Mouse (Mus musculus): Measurements from ENCODE around the gene Aplp2. TPM values are rescaled to one million over a fixed set of nuclear protein-coding genes. Genes with fewer than 3 reads are reported as not detected.

Aplp2 gene
- polyA plus RNA-seq, 1 experiment from 2014 or later = 326 TPM

GRCm38 (mm10) chr9:31129956-31130355 lies 81.7 kb downstream of the Aplp2 start:
- H3K36me3 ChIP-seq (ENCODE audit: control insufficient read depth, insufficient read depth, low read length) = no peaks in the 10 kb centered on the region

GRCm38 (mm10) chr9:31127876-31128465 lies 83.6 kb downstream of the Aplp2 start:
- WGBS = 70% methylated on average over 12 of the region's 12 CpGs
- H3K27ac ChIP-seq (ENCODE audit: low read length) = no peak overlapping the region
- no peaks in the 10 kb centered on the region for H3K36me3 ChIP-seq (ENCODE audit: control insufficient read depth, insufficient read depth, low read length)
- no peak overlapping the region for H3K4me3 ChIP-seq (replicated peaks; ENCODE audit: low read length)
- no peak overlapping the region for H3K9ac ChIP-seq (ENCODE audit: low read length)
- no peak for ATAC-seq (ENCODE audit: insufficient read depth, low FRiP score)
- peaks cover 24% of the 10 kb centered on the region for H3K4me1 ChIP-seq (ENCODE audit: control insufficient read depth, insufficient read depth, low read length)
- no peaks in the 10 kb centered on the region for H3K9me3 ChIP-seq (replicated peaks; ENCODE audit: control insufficient read depth, low read length)
- H3K4me2 ChIP-seq (ENCODE audit: low read depth, low read length) = no peak overlapping the region
- H3K27me3 ChIP-seq (ENCODE audit: control insufficient read depth, insufficient read depth, low read length) = peaks cover 8% of the 10 kb centered on the region; the same call in 1 of the 2 replicates

More at GRCm38 (mm10) chr9:31129956-31130355, 81.7 kb downstream of the Aplp2 start:
- ATAC-seq (ENCODE audit: insufficient read depth, low FRiP score) = no peak
- peak overlapping the region; percentile 57 for H3K4me2 ChIP-seq (ENCODE audit: low read depth, low read length)
- 36% methylated on average over 8 of the region's 8 CpGs for WGBS
- no peaks in the 10 kb centered on the region for H3K9me3 ChIP-seq (replicated peaks; ENCODE audit: control insufficient read depth, low read length)
- peak overlapping the region; percentile 76 for H3K9ac ChIP-seq (ENCODE audit: low read length)
- peak overlapping the region; percentile 54 for H3K4me3 ChIP-seq (replicated peaks; ENCODE audit: low read length)
- H3K27me3 ChIP-seq (ENCODE audit: control insufficient read depth, insufficient read depth, low read length) = peaks cover 8% of the 10 kb centered on the region; the same call in 1 of the 2 replicates
- peaks cover 24% of the 10 kb centered on the region for H3K4me1 ChIP-seq (ENCODE audit: control insufficient read depth, insufficient read depth, low read length)
- no peak overlapping the region for H3K27ac ChIP-seq (ENCODE audit: low read length)

- Histone ChIP-seq H3K36me3 (ENCODE audit: control insufficient read depth, insufficient read depth, low read length) (no peaks in the 10 kb centered on the region), H3K9me3 (replicated peaks; ENCODE audit: control insufficient read depth, low read length) (no peaks in the 10 kb centered on the region), H3K9ac (ENCODE audit: low read length) (no peak overlapping the region), H3K4me1 (ENCODE audit: control insufficient read depth, insufficient read depth, low read length) (peaks cover 19% of the 10 kb centered on the region), H3K27ac (ENCODE audit: low read length) (no peak overlapping the region), H3K27me3 (ENCODE audit: control insufficient read depth, insufficient read depth, low read length) (peaks cover 8% of the 10 kb centered on the region; the same call in 1 of the 2 replicates), H3K4me2 (ENCODE audit: low read depth, low read length) (no peak overlapping the region), H3K4me3 (replicated peaks; ENCODE audit: low read length) (no peak overlapping the region)
- WGBS = 76% methylated on average over 7 of the region's 7 CpGs
- no peak for ATAC-seq (ENCODE audit: insufficient read depth, low FRiP score)
Measured at GRCm38 (mm10) chr9:31126079-31126478, 85.5 kb downstream of the Aplp2 start.

- Histone ChIP-seq H3K4me1 (ENCODE audit: control insufficient read depth, insufficient read depth, low read length) (peaks cover 14% of the 10 kb centered on the region; the same call in 1 of the 2 replicates), H3K4me2 (ENCODE audit: low read depth, low read length) (no peak overlapping the region), H3K27me3 (ENCODE audit: control insufficient read depth, insufficient read depth, low read length) (no peaks in the 10 kb centered on the region), H3K9ac (ENCODE audit: low read length) (no peak overlapping the region), H3K4me3 (replicated peaks; ENCODE audit: low read length) (no peak overlapping the region), H3K9me3 (replicated peaks; ENCODE audit: control insufficient read depth, low read length) (no peaks in the 10 kb centered on the region), H3K36me3 (ENCODE audit: control insufficient read depth, insufficient read depth, low read length) (no peaks in the 10 kb centered on the region), H3K27ac (ENCODE audit: low read length) (no peak overlapping the region; the same call in 1 of the 2 replicates)
- 54% methylated on average over 13 of the region's 13 CpGs for WGBS
- ATAC-seq (ENCODE audit: insufficient read depth, low FRiP score) = no peak
Measured at GRCm38 (mm10) chr9:31122464-31123030, 89.1 kb downstream of the Aplp2 start.

- H3K27ac ChIP-seq (ENCODE audit: low read length) = peak overlapping the region; percentile 36
- peaks cover 14% of the 10 kb centered on the region; the same call in 1 of the 2 replicates for H3K4me1 ChIP-seq (ENCODE audit: control insufficient read depth, insufficient read depth, low read length)
- 47% methylated on average over 4 of the region's 4 CpGs for WGBS
- H3K4me3 ChIP-seq (replicated peaks; ENCODE audit: low read length) = no peak overlapping the region
- ATAC-seq (ENCODE audit: insufficient read depth, low FRiP score) = peak; percentile 48; the same call in 1 of the 2 replicates
- no peak overlapping the region for H3K4me2 ChIP-seq (ENCODE audit: low read depth, low read length)
- no peaks in the 10 kb centered on the region for H3K36me3 ChIP-seq (ENCODE audit: control insufficient read depth, insufficient read depth, low read length)
- H3K27me3 ChIP-seq (ENCODE audit: control insufficient read depth, insufficient read depth, low read length) = no peaks in the 10 kb centered on the region
- no peak overlapping the region for H3K9ac ChIP-seq (ENCODE audit: low read length)
- H3K9me3 ChIP-seq (replicated peaks; ENCODE audit: control insufficient read depth, low read length) = no peaks in the 10 kb centered on the region
Measured at GRCm38 (mm10) chr9:31120533-31120915, 91.1 kb downstream of the Aplp2 start.

- Histone ChIP-seq H3K27ac (ENCODE audit: low read length) (peak overlapping the region; percentile 57), H3K4me2 (ENCODE audit: low read depth, low read length) (0 out of 2 replicates have a peak overlapping the region, but pooled peaks have one; percentile 15), H3K4me3 (replicated peaks; ENCODE audit: low read length) (no peak overlapping the region), H3K9me3 (replicated peaks; ENCODE audit: control insufficient read depth, low read length) (no peaks in the 10 kb centered on the region), H3K4me1 (ENCODE audit: control insufficient read depth, insufficient read depth, low read length) (peaks cover 14% of the 10 kb centered on the region; the same call in 1 of the 2 replicates), H3K9ac (ENCODE audit: low read length) (no peak overlapping the region), H3K36me3 (ENCODE audit: control insufficient read depth, insufficient read depth, low read length) (no peaks in the 10 kb centered on the region), H3K27me3 (ENCODE audit: control insufficient read depth, insufficient read depth, low read length) (no peaks in the 10 kb centered on the region)
- ATAC-seq (ENCODE audit: insufficient read depth, low FRiP score) = peak; percentile 7; the same call in 1 of the 2 replicates
- 45% methylated on average over 11 of the region's 11 CpGs for WGBS
Measured at GRCm38 (mm10) chr9:31119882-31120532, 91.6 kb downstream of the Aplp2 start.

GRCm38 (mm10) chr9:31119405-31119804 lies 92.2 kb downstream of the Aplp2 start:
- WGBS = 63% methylated on average over 5 of the region's 5 CpGs
- H3K27ac ChIP-seq (ENCODE audit: low read length) = 0 out of 2 replicates have a peak overlapping the region, but pooled peaks have one; percentile 18
- H3K9me3 ChIP-seq (replicated peaks; ENCODE audit: control insufficient read depth, low read length) = no peaks in the 10 kb centered on the region
- H3K9ac ChIP-seq (ENCODE audit: low read length) = no peak overlapping the region
- H3K4me1 ChIP-seq (ENCODE audit: control insufficient read depth, insufficient read depth, low read length) = peaks cover 14% of the 10 kb centered on the region; the same call in 1 of the 2 replicates
- ATAC-seq (ENCODE audit: insufficient read depth, low FRiP score) = no peak
- H3K4me3 ChIP-seq (replicated peaks; ENCODE audit: low read length) = no peak overlapping the region
- H3K4me2 ChIP-seq (ENCODE audit: low read depth, low read length) = no peak overlapping the region
- H3K36me3 ChIP-seq (ENCODE audit: control insufficient read depth, insufficient read depth, low read length) = no peaks in the 10 kb centered on the region
- H3K27me3 ChIP-seq (ENCODE audit: control insufficient read depth, insufficient read depth, low read length) = no peaks in the 10 kb centered on the region

- Histone ChIP-seq H3K36me3 (ENCODE audit: control insufficient read depth, insufficient read depth, low read length) (no peaks in the 10 kb centered on the region), H3K4me3 (replicated peaks; ENCODE audit: low read length) (no peak overlapping the region), H3K9ac (ENCODE audit: low read length) (no peak overlapping the region), H3K9me3 (replicated peaks; ENCODE audit: control insufficient read depth, low read length) (no peaks in the 10 kb centered on the region), H3K4me2 (ENCODE audit: low read depth, low read length) (no peak overlapping the region), H3K27me3 (ENCODE audit: control insufficient read depth, insufficient read depth, low read length) (no peaks in the 10 kb centered on the region), H3K27ac (ENCODE audit: low read length) (no peak overlapping the region), H3K4me1 (ENCODE audit: control insufficient read depth, insufficient read depth, low read length) (peaks cover 14% of the 10 kb centered on the region; the same call in 1 of the 2 replicates)
- WGBS = 32% methylated on average over 11 of the region's 11 CpGs
- peak; percentile 44; the same call in 1 of the 2 replicates for ATAC-seq (ENCODE audit: insufficient read depth, low FRiP score)
Measured at GRCm38 (mm10) chr9:31118520-31119298, 92.9 kb downstream of the Aplp2 start.

Data from stomach, embryonic 16.5 days (tissue).